Mouse (Mus musculus): ENCODE results near the gene Vps25. TPM values are rescaled to one million over a fixed set of nuclear protein-coding genes. Genes with fewer than 3 reads are reported as not detected.

The Vps25 gene
- total and polyA plus RNA-seq, 2 experiments from 2014 or later = 82.1 to 137 TPM

DNA sequence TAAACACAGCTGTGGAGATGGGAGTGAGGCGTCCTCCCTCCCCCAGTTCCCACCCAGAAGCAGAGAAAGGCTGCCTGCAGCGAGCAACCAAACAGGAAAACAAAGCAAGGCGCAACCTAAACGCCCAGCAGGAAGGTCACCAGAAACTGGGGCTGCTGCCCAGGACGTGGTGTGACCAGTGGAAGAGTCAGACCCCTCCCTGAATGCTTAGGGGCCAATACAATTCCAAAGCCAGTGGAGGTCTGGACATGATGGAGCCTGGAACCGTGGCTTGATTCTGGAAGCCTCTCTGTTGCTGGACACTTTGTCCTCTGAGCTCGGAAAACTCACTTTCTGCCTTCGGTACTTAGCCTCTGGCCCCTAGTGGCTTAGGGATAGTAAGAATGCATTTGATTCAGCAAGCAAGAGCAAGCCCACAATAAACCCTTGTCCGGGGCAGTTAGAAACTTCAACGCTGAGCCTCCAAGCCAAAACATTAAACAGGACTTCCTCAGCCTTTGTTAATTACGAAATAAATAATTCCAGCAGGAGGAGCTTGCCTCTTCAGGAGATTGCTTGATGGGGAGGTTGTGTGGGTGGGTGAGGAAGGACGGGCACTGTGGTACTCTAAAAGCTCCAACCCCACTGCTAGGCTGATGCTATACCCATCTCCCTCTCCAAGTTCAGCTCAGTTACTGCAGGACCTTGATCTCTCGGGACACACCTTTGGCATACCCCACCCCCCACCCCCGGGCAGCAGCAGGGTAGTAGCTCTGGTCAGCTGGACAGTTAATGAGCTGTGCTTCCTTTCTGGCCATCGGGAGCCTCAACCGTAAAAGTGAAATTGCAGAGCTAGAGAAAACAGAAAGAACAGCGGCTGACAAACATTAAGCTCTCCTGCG lies 22.3 kb upstream of the Vps25 start:
- no peaks in the 10 kb centered on the region for H3K27me3 ChIP-seq (ENCODE audit: insufficient read depth, low read length)
- H3K27ac ChIP-seq = peak overlapping the region; percentile 79
- TF ChIP-seq CTCF (IDR thresholded peaks at IDR 0.05; ENCODE audit: low read depth) = no peak; the same call in 1 of the 2 replicates
- 12% methylated on average over 18 of the region's 18 CpGs for WGBS
- H3K9ac ChIP-seq (replicated peaks; ENCODE audit: low read length) = no peak overlapping the region
- peak overlapping the region; percentile 40 for H3K4me2 ChIP-seq (ENCODE audit: low read depth, low read length)
- no peaks in the 10 kb centered on the region for H3K4me1 ChIP-seq (ENCODE audit: insufficient read depth, low read length)
- no peaks in the 10 kb centered on the region for H3K9me3 ChIP-seq (ENCODE audit: low read length)
- DNase-seq (ENCODE audit: low spot score) (peak; percentile 28), ATAC-seq (no peak)
- no peak overlapping the region for H3K4me3 ChIP-seq (ENCODE audit: low read length)
- no peaks in the 10 kb centered on the region for H3K36me3 ChIP-seq (ENCODE audit: insufficient read depth, low read length)

DNA sequence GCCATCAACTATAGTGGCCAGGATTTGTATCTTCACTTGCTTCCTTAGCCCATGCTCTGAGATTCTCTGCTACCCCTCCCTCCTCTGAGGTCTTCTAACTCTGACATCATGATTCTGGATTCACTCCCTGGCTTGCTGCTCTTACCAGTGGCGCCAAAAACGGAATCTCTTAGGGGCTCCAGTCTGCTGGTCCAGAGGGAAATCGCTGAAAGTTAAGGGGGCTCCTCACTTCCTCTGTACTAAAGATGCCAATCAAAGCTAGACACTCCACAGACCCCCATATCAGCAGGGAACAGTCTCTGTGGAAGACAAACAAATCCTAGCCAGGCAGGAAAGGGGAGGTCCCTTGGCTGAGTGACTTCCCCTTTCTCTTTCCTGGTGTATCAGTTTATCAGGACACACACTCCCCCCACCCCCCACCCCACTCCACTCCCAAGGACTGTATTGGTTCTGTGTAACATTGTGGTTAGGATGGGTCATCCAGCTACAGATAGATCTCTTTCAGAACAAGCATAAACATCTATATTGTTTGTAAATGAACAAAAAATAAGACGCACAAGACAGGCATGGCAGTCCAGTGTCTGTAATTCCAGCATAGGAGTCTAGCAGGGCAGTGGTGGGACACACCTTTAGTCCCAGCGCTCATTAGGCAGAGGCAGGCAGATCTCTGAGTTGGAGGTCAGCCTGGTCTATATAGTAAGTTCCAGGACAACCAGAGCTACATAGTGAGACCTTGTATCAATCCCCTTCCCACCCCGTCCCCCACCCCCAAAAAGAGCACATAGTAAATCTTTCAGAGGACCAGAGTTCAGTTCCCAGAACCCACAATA lies 21.3 kb upstream of the Vps25 start:
- Histone ChIP-seq H3K36me3 (ENCODE audit: insufficient read depth, low read length) (no peaks in the 10 kb centered on the region), H3K27ac (peak overlapping the region; percentile 79), H3K4me3 (ENCODE audit: low read length) (no peak overlapping the region), H3K9me3 (ENCODE audit: low read length) (no peaks in the 10 kb centered on the region), H3K27me3 (ENCODE audit: insufficient read depth, low read length) (no peaks in the 10 kb centered on the region), H3K9ac (replicated peaks; ENCODE audit: low read length) (no peak overlapping the region), H3K4me2 (ENCODE audit: low read depth, low read length) (peak overlapping the region; percentile 40), H3K4me1 (ENCODE audit: insufficient read depth, low read length) (no peaks in the 10 kb centered on the region)
- WGBS = 60% methylated on average over 6 of the region's 6 CpGs
- DNase-seq (ENCODE audit: low spot score) = no peak
- no peak for TF ChIP-seq CTCF (IDR thresholded peaks at IDR 0.05; ENCODE audit: low read depth)
- no peak for ATAC-seq

DNA sequence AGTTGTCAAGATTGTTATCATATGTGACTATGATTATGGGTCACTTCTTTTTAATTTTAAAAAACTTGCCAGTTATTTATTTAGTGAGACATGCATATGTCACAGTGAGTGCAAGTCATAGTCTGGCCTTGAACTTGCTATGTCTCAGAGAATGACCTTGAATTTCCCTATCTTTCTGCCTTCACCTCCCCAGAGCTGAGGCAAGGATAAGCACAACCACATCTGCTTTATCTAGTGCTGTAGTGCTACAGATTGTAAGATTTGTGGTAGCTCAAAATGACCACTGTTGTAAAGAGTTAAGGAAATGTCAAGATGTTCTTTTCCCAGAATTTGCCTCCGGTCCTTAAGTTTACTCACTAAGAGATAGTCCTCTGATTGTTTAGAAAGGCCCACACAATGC lies 20.3 kb upstream of the Vps25 start:
- H3K36me3 ChIP-seq (ENCODE audit: insufficient read depth, low read length) = no peaks in the 10 kb centered on the region

DNA sequence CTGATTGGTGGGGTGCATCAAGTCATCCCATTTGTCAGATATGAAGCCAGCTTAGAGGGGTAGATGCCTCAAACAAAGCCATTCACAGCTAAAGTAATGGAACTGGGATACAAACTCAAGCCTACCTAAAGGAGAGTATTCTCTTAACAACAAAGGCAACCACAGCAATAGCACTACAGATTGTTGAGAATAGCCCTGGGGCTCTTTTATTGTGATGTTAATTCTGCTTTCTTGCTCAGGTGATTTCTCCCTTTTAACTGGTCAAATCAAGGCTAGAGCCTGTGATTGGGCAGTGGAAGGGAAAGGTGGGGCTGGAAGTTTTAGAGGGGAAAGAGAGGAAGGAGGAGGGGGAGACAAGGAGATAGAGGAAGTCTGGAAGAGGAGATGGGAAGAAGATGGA lies 19.4 kb upstream of the Vps25 start:
- H3K27ac ChIP-seq = no peak overlapping the region
- no peaks in the 10 kb centered on the region for H3K36me3 ChIP-seq (ENCODE audit: insufficient read depth, low read length)
- DNase-seq (ENCODE audit: low spot score) (no peak), ATAC-seq (no peak)
- no peak for TF ChIP-seq CTCF (IDR thresholded peaks at IDR 0.05; ENCODE audit: low read depth)
- no peak overlapping the region for H3K4me3 ChIP-seq (ENCODE audit: low read length)
- H3K9ac ChIP-seq (replicated peaks; ENCODE audit: low read length) = no peak overlapping the region
- H3K4me2 ChIP-seq (ENCODE audit: low read depth, low read length) = no peak overlapping the region
- no peaks in the 10 kb centered on the region for H3K4me1 ChIP-seq (ENCODE audit: insufficient read depth, low read length)
- H3K9me3 ChIP-seq (ENCODE audit: low read length) = no peaks in the 10 kb centered on the region
- no peaks in the 10 kb centered on the region for H3K27me3 ChIP-seq (ENCODE audit: insufficient read depth, low read length)

More for the DNA sequence above, 20.3 kb upstream of the Vps25 start:
- no peak overlapping the region for H3K4me2 ChIP-seq (ENCODE audit: low read depth, low read length)
- no peak for TF ChIP-seq CTCF (IDR thresholded peaks at IDR 0.05; ENCODE audit: low read depth)
- ATAC-seq (no peak), DNase-seq (ENCODE audit: low spot score) (no peak)
- no peak overlapping the region for H3K27ac ChIP-seq
- H3K4me1 ChIP-seq (ENCODE audit: insufficient read depth, low read length) = no peaks in the 10 kb centered on the region
- no peaks in the 10 kb centered on the region for H3K27me3 ChIP-seq (ENCODE audit: insufficient read depth, low read length)
- no peak overlapping the region for H3K9ac ChIP-seq (replicated peaks; ENCODE audit: low read length)
- WGBS = 87% methylated on average over 1 of the region's 1 CpGs
- no peaks in the 10 kb centered on the region for H3K9me3 ChIP-seq (ENCODE audit: low read length)
- no peak overlapping the region for H3K4me3 ChIP-seq (ENCODE audit: low read length)

DNA sequence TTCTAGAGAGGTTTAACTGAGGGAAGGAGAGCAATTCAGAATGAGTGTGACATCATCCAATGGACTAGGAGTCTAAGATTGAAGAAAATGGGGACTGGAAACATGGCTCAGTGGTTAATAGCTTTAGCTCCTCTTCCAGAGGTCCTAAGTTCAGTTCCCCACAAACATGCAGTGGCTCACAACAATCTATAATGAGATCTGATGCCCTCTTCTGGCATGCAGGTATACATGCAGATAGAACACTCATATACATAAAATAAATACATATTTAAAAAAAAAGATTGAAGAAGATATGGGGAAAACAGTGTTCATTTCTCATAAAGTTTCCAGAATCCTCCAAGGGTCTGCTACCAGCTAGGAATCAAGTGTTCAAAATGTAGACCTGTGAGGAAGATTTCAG lies 18.1 kb upstream of the Vps25 start:
- Histone ChIP-seq H3K4me2 (ENCODE audit: low read depth, low read length) (no peak overlapping the region), H3K4me3 (ENCODE audit: low read length) (no peak overlapping the region), H3K9me3 (ENCODE audit: low read length) (no peaks in the 10 kb centered on the region), H3K4me1 (ENCODE audit: insufficient read depth, low read length) (no peaks in the 10 kb centered on the region), H3K27me3 (ENCODE audit: insufficient read depth, low read length) (no peaks in the 10 kb centered on the region), H3K27ac (no peak overlapping the region), H3K36me3 (ENCODE audit: insufficient read depth, low read length) (no peaks in the 10 kb centered on the region), H3K9ac (replicated peaks; ENCODE audit: low read length) (no peak overlapping the region)
- DNase-seq (ENCODE audit: low spot score) (no peak), ATAC-seq (no peak)
- TF ChIP-seq CTCF (IDR thresholded peaks at IDR 0.05; ENCODE audit: low read depth) = no peak

DNA sequence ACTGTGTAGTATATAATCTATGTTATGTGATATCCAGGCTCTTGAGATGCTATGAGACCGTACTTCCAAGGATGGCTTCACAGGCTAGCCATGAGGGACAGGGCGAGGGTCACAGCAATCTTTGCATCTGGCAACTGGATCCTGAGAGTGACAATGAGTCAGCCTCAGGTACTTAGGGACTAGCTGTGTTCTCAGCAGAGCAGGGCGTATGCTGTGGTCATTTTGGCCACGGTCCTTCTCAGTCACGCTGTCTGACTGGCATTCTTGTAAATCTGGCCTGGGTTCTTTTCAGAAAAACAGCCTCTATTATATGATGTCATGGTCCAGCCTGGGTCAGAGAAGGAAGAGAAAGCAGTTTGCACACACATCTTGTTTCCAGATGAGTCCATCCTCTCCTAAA lies 16.7 kb upstream of the Vps25 start:
- Histone ChIP-seq H3K4me1 (ENCODE audit: insufficient read depth, low read length) (no peaks in the 10 kb centered on the region), H3K36me3 (ENCODE audit: insufficient read depth, low read length) (no peaks in the 10 kb centered on the region), H3K27me3 (ENCODE audit: insufficient read depth, low read length) (no peaks in the 10 kb centered on the region), H3K9ac (replicated peaks; ENCODE audit: low read length) (no peak overlapping the region), H3K27ac (no peak overlapping the region), H3K9me3 (ENCODE audit: low read length) (no peaks in the 10 kb centered on the region), H3K4me2 (ENCODE audit: low read depth, low read length) (no peak overlapping the region), H3K4me3 (ENCODE audit: low read length) (no peak overlapping the region)
- DNase-seq (ENCODE audit: low spot score) (no peak), ATAC-seq (no peak)
- no peak for TF ChIP-seq CTCF (IDR thresholded peaks at IDR 0.05; ENCODE audit: low read depth)
- 94% methylated on average over 5 of the region's 5 CpGs for WGBS

Measured in hindbrain, postnatal 0 days (tissue).